Mouse (Mus musculus) heart, adult 2 months (tissue): ENCODE data around the gene Cpt1b.
A peak's percentile ranks its signal among the peaks of the same experiment; 100 is the strongest.

Experiments
- CTCF ChIP-seq: fragments of 200-600 bp; IDR thresholded peaks from 2 replicates; pipeline ENCODE4 v1.8.1; 2022; ENCODE audit warnings: antibody characterized with exemption, mild to moderate bottlenecking, moderate library complexity
- POLR2A ChIP-seq: fragments of 200-500 bp; IDR thresholded peaks from 2 replicates; pipeline ENCODE4 v1.6.1; 2011; ENCODE audit warnings: mild to moderate bottlenecking, low read depth, low read length, control low read depth; ENCODE audit not compliant: insufficient read depth

DNA sequence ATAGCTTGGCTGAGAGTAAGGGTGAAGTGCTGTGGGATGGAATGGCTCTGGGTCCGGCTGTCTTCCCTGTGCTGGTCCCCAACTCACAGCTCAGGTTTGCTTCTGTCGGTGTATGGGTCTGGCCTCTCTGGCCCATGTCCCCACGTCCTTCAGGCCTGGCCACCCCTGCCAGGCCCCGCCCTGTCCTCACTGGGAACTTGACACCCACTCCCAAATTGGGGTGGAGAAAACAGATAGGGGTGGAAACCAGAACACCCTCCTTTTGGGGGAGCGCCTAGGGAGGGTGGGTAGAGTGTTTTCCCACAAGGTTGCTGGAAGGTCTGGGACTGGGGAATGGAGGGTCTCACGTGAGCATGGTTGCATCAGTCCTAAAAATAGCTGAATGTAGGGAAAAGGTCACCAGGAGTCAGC lies at the start of gene Cpt1b:
- TF ChIP-seq CTCF (no peak), POLR2A (peak; percentile 85)
